Mouse (Mus musculus) brain, embryonic 18.5 days (tissue): Measurements from ENCODE around the gene Fnbp1.

ENCODE experiments used
- DNase-seq: peaks from one replicate; pipeline ENCODE4 v3.0.0-alpha.2; 2012; ENCODE audit warnings: low read depth, low spot score

Gene Fnbp1

DNA sequence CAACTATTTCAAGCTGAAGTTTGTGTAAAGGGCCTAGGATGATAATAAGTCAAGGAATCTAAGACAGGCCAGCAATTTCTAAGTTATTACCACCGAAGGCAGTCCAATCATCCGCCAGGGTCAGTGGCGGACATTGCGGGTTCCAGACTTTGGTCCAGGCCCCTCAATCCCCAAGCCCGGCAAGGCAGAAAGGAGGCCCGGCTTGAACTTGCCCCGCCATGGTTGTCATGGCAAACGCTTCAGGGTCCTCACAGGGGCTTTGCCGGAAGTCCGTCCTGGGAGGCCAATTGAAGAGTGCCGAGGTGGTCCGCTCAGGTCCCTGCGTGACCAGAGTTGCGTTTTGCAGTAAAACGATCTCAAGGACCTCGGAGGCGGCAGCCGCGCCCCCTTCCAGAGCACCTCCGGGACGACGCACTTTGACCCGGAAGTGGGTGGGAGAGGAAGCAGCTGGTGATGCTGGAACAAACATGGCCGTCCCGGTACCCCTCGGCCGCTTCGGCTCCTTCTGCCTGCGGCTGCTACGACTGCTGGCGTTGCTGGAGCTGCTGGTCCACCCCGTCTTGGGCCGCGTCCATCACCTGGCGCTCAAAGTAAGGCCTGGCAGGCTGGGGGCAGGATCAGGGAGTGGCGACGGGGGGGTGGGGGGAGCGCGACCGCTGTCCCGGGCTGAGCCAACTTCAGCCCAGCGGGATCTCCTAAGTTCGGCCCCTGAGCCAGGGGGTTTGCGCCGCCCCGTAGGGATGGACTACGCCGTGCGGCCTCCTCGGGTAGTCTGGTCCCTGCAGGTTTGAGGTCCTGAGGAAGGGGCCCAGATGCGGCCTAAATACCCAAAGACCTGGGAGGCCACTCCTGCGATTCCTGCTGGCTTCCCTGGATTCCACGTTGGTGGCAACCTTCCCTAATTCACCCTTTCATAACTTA, 10.3 kb upstream of the Fnbp1 start, which contains the start of gene Gpr107:
Gene Gpr107, plus strand, starts transcription at position 425 of the 921 bp plus-strand sequence.
- DNase-seq, result peak; percentile 78

- no peak for DNase-seq
These were observed 9.0 kb upstream of the Fnbp1 start for GRCm38 (mm10) chr2:31150762-31151161.

- no peak for DNase-seq
These were observed 5.2 kb upstream of the Fnbp1 start for GRCm38 (mm10) chr2:31147054-31147453.

DNA sequence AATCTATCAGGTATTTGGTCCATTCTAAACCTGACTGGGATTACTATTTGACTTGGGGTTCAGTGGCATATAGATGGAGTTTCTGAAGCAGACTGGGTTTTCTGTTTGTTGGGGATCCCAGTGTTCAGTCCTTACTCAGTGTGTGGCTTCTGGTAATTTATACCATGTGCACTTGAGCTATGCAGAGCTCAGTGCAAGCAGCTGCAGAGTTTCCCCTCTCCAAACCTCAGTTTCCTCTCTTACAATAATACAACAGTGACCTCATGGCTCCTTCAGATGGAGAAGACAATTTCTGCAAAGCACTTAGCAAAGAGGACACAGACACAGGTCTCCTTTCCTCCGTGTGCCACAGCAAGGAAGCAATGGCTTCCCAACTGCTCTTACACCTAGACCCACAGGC, 3.1 kb upstream of the Fnbp1 start:
- no peak for DNase-seq

DNA sequence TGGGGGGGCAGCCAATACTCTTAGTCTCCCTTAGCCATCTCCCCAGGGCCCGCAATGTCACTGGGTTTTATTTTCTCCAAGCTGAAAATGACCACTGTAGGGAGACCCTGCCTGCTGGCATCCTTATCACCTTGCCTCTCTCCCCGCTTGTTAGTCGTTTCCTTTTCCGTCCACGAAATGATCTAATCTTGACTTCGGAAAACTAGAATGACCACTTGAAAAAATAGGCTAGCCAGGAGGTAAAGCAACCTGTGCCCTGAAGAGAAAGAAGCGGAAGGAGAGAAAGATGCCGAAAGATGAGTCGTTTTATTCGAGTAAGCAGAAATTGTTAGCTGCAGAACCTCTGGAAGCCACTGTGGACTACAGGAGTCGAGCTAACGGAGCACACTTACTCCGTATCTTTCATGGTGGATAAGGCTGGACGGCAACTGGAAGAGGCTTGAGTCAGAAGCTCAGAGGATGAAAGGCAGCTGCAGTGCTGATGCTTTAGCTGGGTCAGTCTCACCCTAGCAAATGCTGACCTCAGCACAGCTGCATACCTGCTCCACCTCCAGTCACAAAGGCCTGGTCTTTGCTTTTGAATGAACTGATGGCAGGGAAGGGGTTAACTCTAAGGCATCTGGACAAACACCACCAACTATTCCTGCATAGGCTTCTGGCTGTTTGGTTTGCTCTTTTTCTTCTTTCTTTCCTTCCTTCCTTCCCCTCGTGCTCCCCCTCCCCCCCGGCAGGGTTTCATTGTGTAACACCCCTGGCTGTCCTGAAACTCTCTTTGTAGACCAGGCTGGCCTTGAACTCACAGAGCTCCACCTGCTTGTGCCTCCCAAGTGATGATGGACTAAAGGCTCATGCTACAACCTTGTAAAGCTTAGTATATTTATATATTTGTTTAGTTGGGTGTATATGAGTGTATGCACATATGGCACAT, 2.2 kb upstream of the Fnbp1 start:
- no peak for DNase-seq

GRCm38 (mm10) chr2:31143326-31143725, 1.5 kb upstream of the Fnbp1 start:
- no peak for DNase-seq

GRCm38 (mm10) chr2:31142505-31142904, 697 bp upstream of the Fnbp1 start:
- no peak for DNase-seq

- DNase-seq, result no peak
These were observed 538 bp downstream of the Fnbp1 start for GRCm38 (mm10) chr2:31141074-31141866.

DNA sequence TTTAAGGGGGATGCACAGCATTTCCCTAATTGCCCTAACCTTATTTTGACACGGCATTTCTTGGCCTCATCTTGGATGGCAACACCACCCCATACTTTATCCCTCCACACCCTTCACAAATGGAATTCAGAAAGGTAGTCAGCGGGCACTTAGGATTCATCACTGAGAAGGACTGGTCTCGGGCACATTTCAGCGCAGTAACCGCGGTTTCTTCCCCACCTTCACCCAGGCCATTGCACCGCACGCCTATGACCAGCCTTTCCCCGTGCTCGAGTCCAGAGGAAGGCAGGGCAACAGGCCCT, 1.1 kb downstream of the Fnbp1 start:
- no peak for DNase-seq

DNA sequence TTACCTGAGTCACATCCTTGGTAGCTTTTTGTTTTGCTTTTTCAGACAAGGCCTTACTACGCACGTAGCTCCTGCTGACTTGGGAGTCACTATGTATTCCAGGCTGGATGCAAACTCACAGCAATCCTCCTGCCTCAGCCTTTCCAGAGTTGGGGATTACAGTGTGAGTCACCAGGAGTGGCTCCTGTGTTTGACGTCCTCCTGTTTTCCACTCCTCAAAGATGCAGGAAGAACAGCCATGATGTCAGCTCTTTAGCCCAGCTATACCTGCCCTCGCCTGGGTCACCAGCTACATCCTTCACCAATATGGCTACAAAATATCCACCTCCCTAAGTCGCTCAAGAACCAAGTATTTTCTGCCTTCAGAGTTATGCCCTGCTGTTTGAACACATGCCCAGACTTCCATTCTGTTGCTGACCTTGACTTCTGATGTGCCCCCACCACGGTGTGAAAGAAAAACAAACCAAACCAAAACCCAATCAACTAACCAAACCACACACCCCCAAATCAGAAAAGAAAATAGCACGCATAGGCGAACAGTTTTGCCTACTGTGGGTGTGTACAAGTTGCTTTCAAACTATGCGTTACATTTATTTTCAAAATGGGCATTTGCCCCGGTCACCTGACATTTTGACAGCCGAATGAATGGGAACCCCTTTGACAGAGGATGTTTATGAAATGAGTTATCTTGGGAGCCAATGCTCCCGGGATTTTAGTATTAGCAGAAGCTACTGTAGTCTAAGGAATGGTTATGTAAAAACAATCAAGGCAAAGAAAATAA, 1.6 kb downstream of the Fnbp1 start:
- no peak for DNase-seq

DNA sequence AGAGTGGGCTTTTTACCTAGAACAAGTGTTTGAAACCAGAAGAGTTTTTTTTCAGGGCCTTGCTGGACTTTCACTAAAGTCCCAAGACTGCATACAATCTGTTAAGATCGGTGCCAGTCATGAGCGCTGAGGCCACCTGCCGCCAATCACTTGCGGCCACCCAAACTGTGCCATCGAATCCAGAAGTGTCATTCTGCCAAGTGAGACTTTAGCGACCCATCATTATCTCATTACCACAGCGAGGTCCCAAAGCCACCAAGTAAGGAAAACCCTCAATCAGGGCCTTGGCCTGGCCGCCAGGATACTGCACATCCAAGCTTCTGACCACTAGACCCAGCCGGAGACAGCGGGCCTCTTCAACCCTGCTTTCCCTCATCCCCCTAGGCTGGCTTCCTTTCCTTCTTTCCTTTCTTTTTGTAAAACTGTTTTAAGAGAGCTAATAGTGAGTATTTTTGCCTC, 2.6 kb downstream of the Fnbp1 start:
- DNase-seq, result no peak

DNA sequence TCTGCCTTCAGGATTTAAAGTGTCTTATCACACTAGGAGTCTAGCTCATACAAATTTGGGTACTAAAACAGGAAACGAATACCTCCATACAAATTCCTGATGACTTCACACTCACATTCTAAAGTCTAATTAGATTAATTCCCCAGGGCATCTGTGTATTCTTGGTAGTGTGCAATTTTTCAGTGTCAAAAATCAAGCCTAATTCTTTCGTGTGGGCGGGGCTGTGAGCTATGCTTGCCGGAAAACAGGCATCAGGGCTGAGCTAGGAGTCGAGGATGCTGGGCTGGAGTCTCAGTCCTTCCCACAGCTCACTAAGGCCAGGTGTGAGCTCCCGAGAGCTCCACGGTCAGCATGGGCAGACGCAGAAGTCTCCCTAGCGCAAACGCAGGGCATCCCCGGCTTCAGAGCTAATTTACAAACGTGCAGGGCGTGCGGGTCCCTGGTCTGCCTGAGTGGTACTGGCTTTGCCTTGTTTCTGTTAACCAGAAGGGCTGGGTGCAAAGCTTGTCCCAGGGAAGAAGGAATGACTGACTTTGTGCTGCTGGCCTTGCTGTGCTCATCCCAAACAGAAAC, 4.7 kb downstream of the Fnbp1 start:
- DNase-seq, result no peak

GRCm38 (mm10) chr2:31136338-31136737, 5.5 kb downstream of the Fnbp1 start:
- no peak for DNase-seq

GRCm38 (mm10) chr2:31135512-31135931, 6.3 kb downstream of the Fnbp1 start:
- no peak for DNase-seq

DNA sequence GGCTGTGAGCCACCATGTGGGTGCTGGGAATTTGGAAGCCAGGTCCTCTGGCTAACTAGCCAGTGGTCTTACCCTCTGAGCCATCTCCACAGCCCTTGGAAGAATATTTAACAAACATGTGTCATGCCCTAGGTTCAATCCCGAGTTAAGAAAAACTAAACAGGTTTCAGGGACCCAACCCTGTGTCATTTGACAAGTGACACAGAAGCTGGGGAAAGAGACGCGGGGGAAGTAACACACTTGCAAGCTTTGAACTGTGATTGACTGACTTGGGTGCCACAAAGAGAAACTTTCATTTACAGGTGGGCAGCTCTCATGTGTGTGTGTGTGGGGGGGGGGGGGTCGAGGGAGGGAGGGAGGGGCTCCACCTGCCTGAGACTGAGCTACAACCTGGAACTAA, 7.8 kb downstream of the Fnbp1 start:
- no peak for DNase-seq

GRCm38 (mm10) chr2:31132682-31133081, 9.1 kb downstream of the Fnbp1 start:
- DNase-seq, result no peak

DNA sequence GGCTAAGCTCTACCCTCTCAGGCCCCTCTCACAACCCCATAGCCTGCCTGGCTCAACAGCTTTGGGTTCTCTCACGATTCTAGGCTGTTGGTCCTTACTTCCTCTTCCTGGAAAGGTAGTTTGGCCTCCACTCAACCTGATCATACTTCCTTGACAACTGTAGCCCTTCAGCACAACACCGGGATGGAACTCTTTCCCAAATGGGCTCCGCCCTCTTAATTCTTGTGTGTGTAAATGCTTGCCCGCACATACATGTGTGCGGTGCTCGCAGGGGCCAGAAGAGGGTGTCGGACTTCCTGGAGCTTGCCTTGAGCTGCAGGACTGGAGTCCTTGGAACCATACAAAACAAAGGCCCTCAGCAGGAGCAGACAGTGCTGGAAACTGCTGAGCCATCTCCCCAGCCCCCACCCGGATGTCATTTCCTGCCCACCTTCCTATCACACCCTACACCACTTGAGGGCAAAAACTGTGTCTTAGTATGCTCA, 11.0 kb downstream of the Fnbp1 start:
- DNase-seq, result no peak

DNA sequence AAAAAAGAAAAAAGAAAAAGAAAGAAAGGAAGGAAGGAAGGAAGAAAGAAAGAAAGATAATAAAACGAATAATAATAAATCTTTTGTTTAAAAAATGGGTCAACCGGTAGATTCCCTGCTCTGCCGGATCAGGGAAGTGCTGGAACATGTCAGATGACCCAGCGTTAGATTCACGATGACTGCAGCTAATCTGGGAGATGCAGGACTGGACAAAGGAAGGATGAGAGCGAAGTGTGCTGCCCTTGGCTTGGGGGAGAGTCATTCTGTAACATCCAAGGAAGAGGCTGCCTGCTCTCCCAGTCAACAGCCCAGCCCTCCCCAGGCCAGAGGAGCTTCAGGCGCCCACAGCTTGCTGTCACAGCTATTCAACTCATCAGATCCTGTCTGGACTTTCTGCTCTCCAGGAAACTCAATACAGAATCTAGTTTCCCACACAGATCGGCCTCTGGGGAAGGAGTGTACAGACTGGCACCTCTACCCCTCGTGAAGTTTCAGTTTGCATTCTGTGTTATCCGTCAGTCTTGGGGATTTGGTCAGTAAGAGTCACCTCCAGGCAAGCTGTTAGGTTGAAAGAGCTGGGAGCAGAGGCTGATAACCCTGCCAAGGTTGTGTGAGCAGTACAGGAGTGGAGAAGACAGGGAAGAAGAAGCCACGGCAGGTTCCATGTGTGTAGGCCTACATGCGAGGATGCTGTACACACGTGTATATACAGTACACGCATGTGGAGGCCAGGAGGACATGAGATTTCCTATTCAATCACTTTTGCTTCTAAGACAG, 11.9 kb downstream of the Fnbp1 start:
- DNase-seq, result no peak

GRCm38 (mm10) chr2:31127899-31128298, 13.9 kb downstream of the Fnbp1 start:
- DNase-seq, result no peak

GRCm38 (mm10) chr2:31127219-31127618, 14.6 kb downstream of the Fnbp1 start:
- no peak for DNase-seq
